Mouse (Mus musculus): ENCODE measurements around the gene Chst3. TPM values are rescaled to one million over a fixed set of nuclear protein-coding genes. Genes with fewer than 3 reads are reported as not detected.
"Not testable (repeated sequence)": the region's sequence is repeated elsewhere in the genome, so short reads cannot be mapped to it uniquely, and the experiment has no call there.

The Chst3 gene
- polyA plus RNA-seq, 1 experiment from 2014 or later = 0.27 TPM

- ATAC-seq (ENCODE audit: low read depth); H3K4me3 ChIP-seq (ENCODE audit: low read depth, low read length); H3K9ac ChIP-seq (ENCODE audit: low read depth, low read length); H3K27ac ChIP-seq (ENCODE audit: low read length); H3K36me3 ChIP-seq (ENCODE audit: control insufficient read depth, insufficient read depth); H3K27me3 ChIP-seq (ENCODE audit: control insufficient read depth, insufficient read depth, low read depth, low read length); H3K4me2 ChIP-seq (ENCODE audit: low read depth, low read length); H3K9me3 ChIP-seq (replicated peaks; ENCODE audit: control insufficient read depth, low read length); H3K4me1 ChIP-seq (ENCODE audit: control insufficient read depth, low read depth, low read length): not testable (repeated sequence)
- 67% methylated on average over 8 of the region's 8 CpGs for WGBS (ENCODE audit: insufficient replicate concordance)
These were observed 56.7 kb downstream of the Chst3 start for GRCm38 (mm10) chr10:60162184-60162972.

- H3K36me3 ChIP-seq (ENCODE audit: control insufficient read depth, insufficient read depth); H3K9ac ChIP-seq (ENCODE audit: low read depth, low read length); H3K4me3 ChIP-seq (ENCODE audit: low read depth, low read length); H3K9me3 ChIP-seq (replicated peaks; ENCODE audit: control insufficient read depth, low read length); H3K4me1 ChIP-seq (ENCODE audit: control insufficient read depth, low read depth, low read length); H3K27me3 ChIP-seq (ENCODE audit: control insufficient read depth, insufficient read depth, low read depth, low read length); H3K27ac ChIP-seq (ENCODE audit: low read length); ATAC-seq (ENCODE audit: low read depth); H3K4me2 ChIP-seq (ENCODE audit: low read depth, low read length): not testable (repeated sequence)
- WGBS (ENCODE audit: insufficient replicate concordance) = 59% methylated on average over 3 of the region's 3 CpGs
These were observed 57.7 kb downstream of the Chst3 start for GRCm38 (mm10) chr10:60161397-60161796.

DNA sequence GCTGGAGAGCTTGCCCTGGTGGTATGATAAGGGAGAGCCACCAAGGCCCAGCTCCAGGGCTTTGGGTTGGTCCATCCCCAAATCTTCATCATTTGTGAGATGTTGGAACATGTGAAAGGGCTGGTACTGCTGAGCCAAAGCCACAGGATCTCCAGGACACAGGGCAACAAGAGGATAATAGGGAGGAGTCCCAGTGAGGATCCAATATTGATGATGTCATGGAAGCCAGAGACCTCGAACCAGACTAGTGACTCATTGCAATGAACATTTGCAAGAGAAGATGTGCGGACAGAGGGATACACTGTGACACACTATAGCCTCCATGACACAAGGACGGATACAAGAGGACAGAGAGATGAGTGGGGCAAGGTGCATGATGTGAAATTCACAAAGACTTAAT, 60.9 kb downstream of the Chst3 start:
- Histone ChIP-seq H3K9me3 (replicated peaks; ENCODE audit: control insufficient read depth, low read length) (no peaks in the 10 kb centered on the region), H3K9ac (ENCODE audit: low read depth, low read length) (no peak overlapping the region), H3K27ac (ENCODE audit: low read length) (no peak overlapping the region), H3K36me3 (ENCODE audit: control insufficient read depth, insufficient read depth) (no peaks in the 10 kb centered on the region), H3K4me2 (ENCODE audit: low read depth, low read length) (no peak overlapping the region), H3K4me1 (ENCODE audit: control insufficient read depth, low read depth, low read length) (no peaks in the 10 kb centered on the region), H3K27me3 (ENCODE audit: control insufficient read depth, insufficient read depth, low read depth, low read length) (no peaks in the 10 kb centered on the region), H3K4me3 (ENCODE audit: low read depth, low read length) (no peak overlapping the region)
- ATAC-seq (ENCODE audit: low read depth) = no peak
- WGBS (ENCODE audit: insufficient replicate concordance) = 57% methylated on average over 3 of the region's 3 CpGs

GRCm38 (mm10) chr10:60156016-60156415, 63.0 kb downstream of the Chst3 start:
- no peak for ATAC-seq (ENCODE audit: low read depth)
- Histone ChIP-seq H3K4me3 (ENCODE audit: low read depth, low read length) (no peak overlapping the region), H3K4me1 (ENCODE audit: control insufficient read depth, low read depth, low read length) (no peaks in the 10 kb centered on the region), H3K9ac (ENCODE audit: low read depth, low read length) (no peak overlapping the region), H3K4me2 (ENCODE audit: low read depth, low read length) (no peak overlapping the region), H3K27me3 (ENCODE audit: control insufficient read depth, insufficient read depth, low read depth, low read length) (no peaks in the 10 kb centered on the region), H3K36me3 (ENCODE audit: control insufficient read depth, insufficient read depth) (no peaks in the 10 kb centered on the region), H3K27ac (ENCODE audit: low read length) (no peak overlapping the region), H3K9me3 (replicated peaks; ENCODE audit: control insufficient read depth, low read length) (no peaks in the 10 kb centered on the region)

- 26% methylated on average over 6 of the region's 6 CpGs for WGBS (ENCODE audit: insufficient replicate concordance)
- Histone ChIP-seq H3K9ac (ENCODE audit: low read depth, low read length) (no peak overlapping the region), H3K9me3 (replicated peaks; ENCODE audit: control insufficient read depth, low read length) (no peaks in the 10 kb centered on the region), H3K27me3 (ENCODE audit: control insufficient read depth, insufficient read depth, low read depth, low read length) (no peaks in the 10 kb centered on the region), H3K4me2 (ENCODE audit: low read depth, low read length) (no peak overlapping the region), H3K4me3 (ENCODE audit: low read depth, low read length) (no peak overlapping the region), H3K4me1 (ENCODE audit: control insufficient read depth, low read depth, low read length) (no peaks in the 10 kb centered on the region), H3K27ac (ENCODE audit: low read length) (no peak overlapping the region), H3K36me3 (ENCODE audit: control insufficient read depth, insufficient read depth) (no peaks in the 10 kb centered on the region)
- no peak for ATAC-seq (ENCODE audit: low read depth)
These were observed 67.9 kb downstream of the Chst3 start for GRCm38 (mm10) chr10:60151107-60151663.

DNA sequence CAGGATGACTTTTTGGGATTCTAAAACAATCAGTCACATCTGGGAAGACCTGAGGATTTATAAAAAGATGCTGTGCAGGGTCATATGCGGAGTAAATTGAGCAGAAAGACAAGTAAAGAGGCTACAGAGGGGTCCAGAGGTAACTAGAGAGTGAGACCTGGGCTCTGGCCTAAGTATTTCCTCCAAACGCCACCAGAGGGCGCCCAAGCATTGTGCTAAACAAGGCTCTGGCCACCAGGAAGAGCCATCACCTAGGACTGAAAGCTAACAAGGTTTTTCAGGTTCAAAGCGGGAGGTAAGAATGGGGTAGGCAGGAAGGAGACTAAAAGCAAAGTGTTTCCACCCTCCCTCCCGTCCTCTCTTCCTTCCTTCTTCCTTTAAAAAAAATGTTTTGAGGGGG, 71.0 kb downstream of the Chst3 start:
- no peak overlapping the region for H3K27ac ChIP-seq (ENCODE audit: low read length)
- no peak for ATAC-seq (ENCODE audit: low read depth)
- H3K4me3 ChIP-seq (ENCODE audit: low read depth, low read length) = no peak overlapping the region
- no peaks in the 10 kb centered on the region for H3K27me3 ChIP-seq (ENCODE audit: control insufficient read depth, insufficient read depth, low read depth, low read length)
- no peaks in the 10 kb centered on the region for H3K36me3 ChIP-seq (ENCODE audit: control insufficient read depth, insufficient read depth)
- H3K4me1 ChIP-seq (ENCODE audit: control insufficient read depth, low read depth, low read length) = no peaks in the 10 kb centered on the region
- no peak overlapping the region for H3K9ac ChIP-seq (ENCODE audit: low read depth, low read length)
- no peak overlapping the region for H3K4me2 ChIP-seq (ENCODE audit: low read depth, low read length)
- H3K9me3 ChIP-seq (replicated peaks; ENCODE audit: control insufficient read depth, low read length) = no peaks in the 10 kb centered on the region
- 4% methylated on average over 5 of the region's 5 CpGs for WGBS (ENCODE audit: insufficient replicate concordance)

DNA sequence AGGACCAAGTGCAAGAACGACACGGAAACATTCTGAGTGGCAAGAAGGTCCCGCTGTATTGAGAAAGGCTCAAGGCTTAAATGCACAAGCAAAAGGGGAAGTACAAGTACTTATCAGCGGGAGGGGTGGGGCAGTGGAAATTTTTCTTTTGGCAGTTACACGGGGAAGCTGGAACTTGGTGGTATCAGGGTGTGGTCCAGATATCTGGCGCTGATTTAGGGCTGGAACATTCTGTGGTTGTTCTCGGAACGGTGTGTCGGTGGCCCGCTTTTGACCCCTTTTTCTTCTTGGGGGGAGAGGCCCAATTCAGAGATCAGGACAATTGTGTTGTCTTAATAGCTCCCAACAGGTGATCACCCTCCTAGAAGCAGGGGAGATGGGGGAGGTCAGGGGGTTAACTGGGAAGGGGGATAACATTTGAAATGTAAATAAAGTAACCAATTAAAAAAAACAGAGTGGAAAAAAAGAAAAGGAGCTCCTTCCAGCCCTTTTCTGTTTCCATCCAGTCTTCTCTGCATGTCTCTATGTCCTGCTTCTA, 71.5 kb downstream of the Chst3 start:
- 57% methylated on average over 10 of the region's 10 CpGs for WGBS (ENCODE audit: insufficient replicate concordance)
- not testable (repeated sequence) for H3K36me3 ChIP-seq (ENCODE audit: control insufficient read depth, insufficient read depth); H3K4me3 ChIP-seq (ENCODE audit: low read depth, low read length); H3K27me3 ChIP-seq (ENCODE audit: control insufficient read depth, insufficient read depth, low read depth, low read length); H3K27ac ChIP-seq (ENCODE audit: low read length); H3K9me3 ChIP-seq (replicated peaks; ENCODE audit: control insufficient read depth, low read length); ATAC-seq (ENCODE audit: low read depth); H3K9ac ChIP-seq (ENCODE audit: low read depth, low read length); H3K4me1 ChIP-seq (ENCODE audit: control insufficient read depth, low read depth, low read length); H3K4me2 ChIP-seq (ENCODE audit: low read depth, low read length)

DNA sequence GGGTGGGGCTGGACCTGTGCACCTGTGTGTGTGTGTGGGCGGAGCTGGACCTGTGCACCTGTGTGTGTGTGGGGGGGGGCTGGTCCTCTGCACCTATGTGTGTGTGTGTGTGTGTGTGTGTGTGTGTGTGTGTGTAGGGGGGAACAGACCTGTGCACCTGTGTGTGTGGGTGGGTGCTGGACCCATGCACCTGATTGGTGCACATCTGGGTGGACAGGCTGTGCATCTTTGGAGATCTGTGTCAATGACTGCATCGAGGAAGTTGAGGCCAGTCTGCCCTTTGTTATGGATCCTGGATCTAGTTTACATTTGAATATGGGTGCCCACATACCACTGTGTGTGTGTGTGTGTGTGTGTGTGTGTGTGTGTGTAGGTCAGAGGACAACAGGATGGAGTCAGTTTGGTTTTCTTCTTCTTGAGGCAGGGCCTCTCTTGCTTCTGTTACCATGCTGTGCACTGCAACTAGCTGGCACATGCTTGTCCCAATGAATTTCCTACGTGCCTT, 77.4 kb downstream of the Chst3 start:
- Histone ChIP-seq H3K4me3 (ENCODE audit: low read depth, low read length) (no peak overlapping the region), H3K9ac (ENCODE audit: low read depth, low read length) (no peak overlapping the region), H3K4me1 (ENCODE audit: control insufficient read depth, low read depth, low read length) (no peaks in the 10 kb centered on the region), H3K27me3 (ENCODE audit: control insufficient read depth, insufficient read depth, low read depth, low read length) (no peaks in the 10 kb centered on the region), H3K27ac (ENCODE audit: low read length) (no peak overlapping the region), H3K9me3 (replicated peaks; ENCODE audit: control insufficient read depth, low read length) (no peaks in the 10 kb centered on the region), H3K4me2 (ENCODE audit: low read depth, low read length) (no peak overlapping the region), H3K36me3 (ENCODE audit: control insufficient read depth, insufficient read depth) (no peaks in the 10 kb centered on the region)
- ATAC-seq (ENCODE audit: low read depth) = no peak
- 79% methylated on average over 3 of the region's 3 CpGs for WGBS (ENCODE audit: insufficient replicate concordance)

DNA sequence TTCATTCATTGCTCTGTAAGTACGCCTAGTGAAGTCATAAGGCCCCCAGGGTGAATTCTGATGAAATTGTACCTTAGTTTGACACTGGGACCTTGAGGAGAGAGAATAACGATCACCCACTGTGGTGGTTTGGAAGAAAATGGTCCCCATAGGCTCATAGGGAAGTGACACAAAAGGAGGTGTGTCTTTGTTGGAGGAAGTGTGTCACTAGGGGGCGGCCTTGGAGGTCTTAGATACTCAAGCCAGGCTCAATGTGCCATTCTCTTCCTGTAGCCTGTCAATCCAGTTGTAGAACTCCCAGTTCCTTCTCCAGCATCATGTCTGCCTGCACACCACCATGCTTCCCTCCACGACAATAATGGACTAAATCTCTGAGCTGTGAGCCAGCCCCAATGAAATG, 78.3 kb downstream of the Chst3 start:
- Histone ChIP-seq H3K4me2 (ENCODE audit: low read depth, low read length) (no peak overlapping the region), H3K9me3 (replicated peaks; ENCODE audit: control insufficient read depth, low read length) (no peaks in the 10 kb centered on the region), H3K36me3 (ENCODE audit: control insufficient read depth, insufficient read depth) (no peaks in the 10 kb centered on the region), H3K27ac (ENCODE audit: low read length) (no peak overlapping the region), H3K4me1 (ENCODE audit: control insufficient read depth, low read depth, low read length) (no peaks in the 10 kb centered on the region), H3K9ac (ENCODE audit: low read depth, low read length) (no peak overlapping the region), H3K27me3 (ENCODE audit: control insufficient read depth, insufficient read depth, low read depth, low read length) (no peaks in the 10 kb centered on the region), H3K4me3 (ENCODE audit: low read depth, low read length) (no peak overlapping the region)
- no peak for ATAC-seq (ENCODE audit: low read depth)
- 70% methylated on average over 4 of the region's 4 CpGs for WGBS (ENCODE audit: insufficient replicate concordance)
